Mouse (Mus musculus) left cerebral cortex, adult 9 months (tissue): ENCODE results near the gene Nrros.
"Not testable (repeated sequence)": the region's sequence is repeated elsewhere in the genome, so short reads cannot be mapped to it uniquely, and the experiment has no call there.

ENCODE experiments used
- DNase-seq, 2 experiments: peaks; one replicate each; pipeline ENCODE4 v3.0.0; 2022; ENCODE audit warnings: low spot score in 2 of 2

Gene Nrros

GRCm38 (mm10) chr16:32114968-32115695 is 50.3 kb downstream of the Nrros start:
- peak in 1 of 2 experiments; percentile 84 for DNase-seq

DNA sequence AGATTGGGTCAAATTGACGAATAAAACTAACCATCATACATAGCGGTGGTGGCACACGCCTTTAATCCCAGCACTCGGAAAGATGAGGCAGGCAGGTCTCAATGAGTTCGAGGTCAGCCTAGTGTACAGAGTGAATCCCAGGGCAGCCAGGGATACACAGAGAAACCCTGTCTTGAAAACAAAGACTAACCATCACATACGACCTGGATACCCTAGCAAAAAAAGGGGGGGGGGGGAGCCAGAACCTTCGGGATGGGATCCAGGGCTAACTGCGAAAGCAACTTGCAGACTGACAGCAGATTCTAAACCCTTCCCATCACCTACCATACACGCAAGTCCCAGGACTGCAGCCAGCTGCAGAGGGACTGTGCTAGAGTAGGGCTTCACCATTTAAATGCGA is 51.0 kb downstream of the Nrros start:
- no peak for DNase-seq

DNA sequence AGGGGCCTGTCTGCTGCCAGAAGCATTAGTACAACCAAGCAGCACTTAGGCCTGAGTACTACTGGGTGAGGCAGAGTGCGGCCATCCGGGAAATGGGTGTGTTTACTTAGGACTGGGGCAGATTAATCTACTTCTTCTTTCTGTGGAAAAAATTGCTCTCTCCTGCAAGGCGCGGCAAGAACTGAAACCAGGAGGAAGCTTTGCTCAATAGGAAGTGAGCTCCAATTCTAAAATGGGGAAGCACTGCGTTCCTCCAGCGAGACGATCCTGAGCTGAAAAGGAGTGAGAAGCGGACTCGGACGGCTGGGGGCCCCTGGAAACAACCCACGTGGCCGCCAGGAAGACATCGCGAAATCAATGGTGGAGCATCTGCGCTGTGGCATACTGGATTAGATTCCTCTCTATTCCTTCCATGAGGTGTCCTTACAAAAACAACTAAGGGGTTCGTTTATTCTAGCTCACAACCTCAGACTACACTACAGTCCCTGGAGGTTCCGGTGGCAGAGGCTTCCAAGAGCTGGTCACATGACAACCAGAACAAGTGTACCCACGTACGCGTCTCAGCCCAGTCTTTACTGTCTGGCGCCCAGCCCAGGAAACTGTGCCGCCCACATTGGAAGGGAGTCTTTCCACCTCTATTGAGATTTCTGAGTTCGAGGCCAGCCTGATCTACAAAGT is 51.7 kb downstream of the Nrros start:
- DNase-seq: peak in 1 of 2 experiments; percentile 70

DNA sequence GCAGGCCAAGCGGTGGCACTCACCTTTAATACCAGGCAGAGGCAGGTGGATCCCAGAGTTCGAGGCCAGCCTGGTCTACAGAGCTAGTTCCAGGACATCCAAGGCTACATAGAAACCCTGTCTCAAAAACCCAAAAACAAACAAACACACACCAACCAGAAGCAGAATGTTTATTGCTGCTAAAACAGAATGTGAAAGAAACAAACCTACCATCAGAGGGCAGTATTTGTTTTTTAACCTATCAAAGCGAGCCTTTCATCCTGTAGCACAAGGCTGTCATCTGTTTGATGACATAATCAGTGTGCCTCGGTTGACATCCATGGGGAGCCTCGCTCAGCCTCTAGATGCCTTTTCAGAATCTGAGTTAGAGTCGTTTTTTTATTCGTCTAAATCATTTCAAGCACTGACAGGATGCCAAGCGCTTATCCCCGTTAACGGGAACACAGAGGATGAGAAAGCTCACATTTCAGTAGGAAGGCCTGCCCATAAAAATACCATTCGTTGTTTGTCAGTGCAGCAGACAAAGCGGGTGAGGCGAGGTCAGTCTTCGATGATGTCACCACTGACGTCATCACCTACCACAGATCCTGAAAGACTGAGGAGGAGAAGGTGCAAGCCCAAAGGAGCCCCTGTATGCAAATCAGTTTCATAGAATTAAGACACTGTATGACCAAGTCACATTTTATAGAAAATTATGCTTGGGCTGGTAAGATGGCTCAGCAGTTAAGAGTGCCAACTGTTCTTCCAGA is 54.3 kb downstream of the Nrros start:
- DNase-seq: no peak

GRCm38 (mm10) chr16:32108578-32108977 is 56.8 kb downstream of the Nrros start:
- no peak for DNase-seq

- no peak for DNase-seq
Measured at GRCm38 (mm10) chr16:32108170-32108569, 57.2 kb downstream of the Nrros start.

DNA sequence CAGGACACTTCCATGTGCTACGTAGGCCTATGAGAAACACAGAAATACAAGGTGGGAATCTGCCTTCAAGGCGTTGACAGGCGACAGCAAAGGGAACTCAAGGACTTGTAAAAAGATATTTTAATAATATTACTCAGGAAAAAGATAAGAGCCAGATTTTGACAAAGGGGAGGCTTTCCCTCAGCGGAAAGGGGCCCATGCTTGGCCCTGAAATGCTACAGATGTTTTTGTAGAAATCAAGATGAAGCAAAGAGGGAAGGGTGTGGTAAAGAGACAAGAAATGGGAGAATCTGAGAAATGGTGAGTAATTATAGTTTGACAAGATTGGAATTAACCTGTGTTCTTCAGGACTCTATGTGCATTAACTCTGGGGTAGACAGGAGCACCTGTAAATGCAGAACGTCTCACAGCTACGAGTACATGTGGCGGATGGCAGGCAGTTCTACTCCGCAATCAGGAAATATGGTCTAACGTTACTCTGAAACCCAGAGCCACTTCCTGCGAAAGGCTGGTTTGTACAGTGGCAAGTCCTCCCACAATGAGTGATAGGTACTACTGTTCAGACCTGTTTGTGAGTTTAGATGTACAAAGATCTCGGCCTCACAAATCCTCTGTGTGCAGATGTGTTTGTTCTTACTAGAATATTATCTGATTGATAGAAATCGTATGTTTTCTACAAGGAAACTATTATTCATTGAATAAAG is 57.9 kb downstream of the Nrros start:
- DNase-seq: no peak

- no peak for DNase-seq
Measured at GRCm38 (mm10) chr16:32105698-32106097, 59.7 kb downstream of the Nrros start.

- DNase-seq: no peak
Measured at GRCm38 (mm10) chr16:32102295-32102694, 63.1 kb downstream of the Nrros start.

DNA sequence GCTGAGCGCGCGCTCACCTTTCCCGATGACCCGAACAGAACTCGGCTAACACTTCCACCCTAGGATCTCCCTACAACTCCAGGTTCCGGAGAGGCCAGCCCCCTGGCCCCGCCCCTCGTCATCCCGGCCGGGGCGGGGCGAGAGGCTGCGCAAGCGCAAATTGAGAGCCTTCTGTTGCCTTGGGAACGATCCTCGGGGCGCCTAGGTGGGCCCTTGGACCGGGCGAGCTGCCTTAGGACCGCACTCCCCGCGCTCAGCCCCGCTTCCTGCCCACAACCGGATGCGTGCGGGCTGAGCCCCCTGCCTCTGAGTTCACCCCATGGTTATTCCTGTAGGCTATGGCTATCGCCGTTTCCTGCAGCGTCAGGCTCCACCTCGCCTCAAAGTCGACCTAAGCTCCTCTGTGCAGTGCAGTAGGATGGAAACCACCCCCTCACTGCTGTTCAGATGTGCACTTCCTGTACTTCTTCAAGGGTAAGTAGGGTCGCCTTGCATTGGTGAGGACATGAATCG is 65.7 kb downstream of the Nrros start, which contains the start of the genes Pigx and Cep19:
Pigx (minus strand) TSS at position 103 of the 513 bp plus-strand sequence.
Cep19 (plus strand) TSS at position 163 of the 513 bp plus-strand sequence.
- peak; percentile 68 to 88 for DNase-seq

GRCm38 (mm10) chr16:32098897-32099637 is 66.3 kb downstream of the Nrros start:
- DNase-seq: peak in 1 of 2 experiments; percentile 19

DNA sequence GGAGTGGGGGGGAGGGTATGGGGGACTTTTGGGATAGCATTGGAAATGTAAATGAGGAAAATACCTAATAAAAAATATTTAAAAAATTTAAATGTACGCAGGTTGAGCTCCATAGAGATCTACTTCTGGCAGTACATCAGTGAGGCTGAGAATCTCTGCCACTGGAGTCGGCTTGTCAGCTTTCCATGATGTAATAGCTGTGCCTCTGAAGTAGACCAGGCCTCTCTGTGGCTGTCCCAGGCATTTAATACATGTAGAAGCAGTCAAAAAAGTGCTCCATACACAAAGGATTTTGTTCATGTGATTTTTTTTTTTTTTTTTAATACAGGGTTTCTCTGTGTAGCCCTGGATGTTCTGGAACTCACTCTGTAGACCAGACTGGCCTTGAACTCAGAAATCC is 67.6 kb downstream of the Nrros start:
- DNase-seq: not testable (repeated sequence)
